Mouse (Mus musculus) cortical plate, adult 2 months (tissue): ENCODE data around the gene Il2rg.
A peak's percentile ranks its signal among the peaks of the same experiment; 100 is the strongest.

ENCODE experiments used
- CTCF ChIP-seq: fragments of 200-500 bp; IDR thresholded peaks from 2 replicates; pipeline ENCODE4 v1.5.1; 2011; ENCODE audit warnings: mild to moderate bottlenecking, control low read depth, low read length; ENCODE audit not compliant: insufficient read depth; ENCODE audit errors: extremely low read depth
- POLR2A ChIP-seq: fragments of 200-500 bp; IDR thresholded peaks from 2 replicates; pipeline ENCODE4 v1.6.1; 2011; ENCODE audit warnings: mild to moderate bottlenecking, low read length, control low read depth; ENCODE audit not compliant: insufficient read depth; ENCODE audit errors: extremely low read depth

GRCm38 (mm10) chrX:101285534-101285933 lies 17.5 kb upstream of the Il2rg start:
- TF ChIP-seq CTCF (peak; percentile 59), POLR2A (no peak)
